Mouse (Mus musculus) right cerebral cortex, postnatal 10 days (tissue): ENCODE measurements at regions not wholly inside any gene's neighbourhood (a gene's known extent, or its start where the extent isn't known, plus 50 kb on each side); places are given as distances from the start of the nearest gene placed in this dataset.

Experiments
- DNase-seq, 2 experiments: peaks; one replicate each; pipeline ENCODE4 v3.0.0; 2021; ENCODE audit warnings: low spot score in 2 of 2

- DNase-seq, result no peak
Observed at GRCm38 (mm10) chr17:43219636-43220035, 50.5 kb upstream of the Adgrf1 start.
